Mouse (Mus musculus) cortical plate, adult 2 months (tissue): ENCODE measurements around the gene Galnt17.

Source experiments
- CTCF ChIP-seq: fragments of 200-500 bp; IDR thresholded peaks from 2 replicates; pipeline ENCODE4 v1.5.1; 2011; ENCODE audit warnings: mild to moderate bottlenecking, control low read depth, low read length; ENCODE audit not compliant: insufficient read depth; ENCODE audit errors: extremely low read depth
- POLR2A ChIP-seq: fragments of 200-500 bp; IDR thresholded peaks from 2 replicates; pipeline ENCODE4 v1.6.1; 2011; ENCODE audit warnings: mild to moderate bottlenecking, low read length, control low read depth; ENCODE audit not compliant: insufficient read depth; ENCODE audit errors: extremely low read depth

GRCm38 (mm10) chr5:131094138-131094537, 214.2 kb downstream of the Galnt17 start:
- TF ChIP-seq POLR2A (no peak), CTCF (no peak)
